Mouse (Mus musculus) right cerebral cortex, postnatal 10 days (tissue): ENCODE data around the gene Sh3bgrl3.

ENCODE experiments used
- DNase-seq, 2 experiments: peaks; one replicate each; pipeline ENCODE4 v3.0.0; 2021; ENCODE audit warnings: low spot score in 2 of 2

The Sh3bgrl3 gene

GRCm38 (mm10) chr4:134078694-134079093, 49.9 kb downstream of the Sh3bgrl3 start:
- DNase-seq: peak; percentile 55 to 66
